Mouse (Mus musculus) CH12.LX (cell line): Measurements from ENCODE around the gene Defb19. TPM values are rescaled to one million over a fixed set of nuclear protein-coding genes. Genes with fewer than 3 reads are reported as not detected.

Experiments used
- DNase-seq: peaks from one replicate; pipeline ENCODE4 v3.0.0-alpha.2; 2013; ENCODE audit errors: extremely low read depth
- H3K27ac ChIP-seq: 2 replicates; pipeline ENCODE4 v1.5.1; 2012; ENCODE audit warnings: low read depth, mild to moderate bottlenecking, control low read depth, moderate library complexity; ENCODE audit not compliant: insufficient read depth
- H3K27me3 ChIP-seq: replicated peaks from 2 replicates; pipeline ENCODE3; 2012; ENCODE audit warnings: inconsistent platforms
- H3K36me3 ChIP-seq, 2 experiments: replicated peaks in 1 of 2; 2 replicates each; pipeline versions ENCODE3 to v1.6.1; 2012; ENCODE audit warnings: inconsistent platforms in 1 of 2, low read length in 1 of 2, mild to moderate bottlenecking in 1 of 2, mixed read lengths in 1 of 2, moderate library complexity in 1 of 2; ENCODE audit not compliant: control insufficient read depth in 1 of 2, insufficient read depth in 1 of 2
- H3K4me1 ChIP-seq, 2 experiments: 2 replicates each; pipeline ENCODE4 v1.6.1; 2012; ENCODE audit warnings: inconsistent platforms in 1 of 2, moderate library complexity in 1 of 2; ENCODE audit not compliant: insufficient read depth in 2 of 2, control insufficient read depth in 1 of 2
- H3K4me2 ChIP-seq: 2 replicates; pipeline ENCODE4 v1.6.1; 2012; ENCODE audit warnings: low read depth, mild to moderate bottlenecking, control low read depth; ENCODE audit not compliant: poor library complexity, insufficient read depth, severe bottlenecking
- H3K4me3 ChIP-seq, 3 experiments: fragments of 150-350 bp in 1 of 3; sonication (generic) in 1 of 3; replicated peaks in 1 of 3; 2 replicates each; pipeline versions ENCODE3 to v1.5.1; 2011 to 2012; ENCODE audit warnings: low read depth in 2 of 3, low read length in 2 of 3, mild to moderate bottlenecking in 2 of 3, moderate library complexity in 2 of 3, control low read depth in 1 of 3, improper control_type of control experiment in 1 of 3, inconsistent platforms in 1 of 3, mixed read lengths in 1 of 3; ENCODE audit not compliant: poor library complexity in 1 of 3
- H3K79me2 ChIP-seq: replicated peaks from 2 replicates; pipeline ENCODE4 v1.6.1; 2012; ENCODE audit warnings: mild to moderate bottlenecking, moderate library complexity; ENCODE audit not compliant: control insufficient read depth, poor library complexity, insufficient read depth, severe bottlenecking; ENCODE audit errors: extremely low read depth
- H3K9ac ChIP-seq: 2 replicates; pipeline ENCODE4 v1.6.1; 2012; ENCODE audit warnings: low read depth, mild to moderate bottlenecking, control low read depth, moderate library complexity; ENCODE audit not compliant: insufficient read depth
- H3K9me3 ChIP-seq: replicated peaks from 2 replicates; pipeline ENCODE3; 2012; ENCODE audit warnings: low read length, inconsistent platforms, mixed read lengths
- CHD1 ChIP-seq: IDR thresholded peaks from 2 replicates; pipeline ENCODE4 v1.6.1; 2012; ENCODE audit warnings: low read depth, low read length, improper control_type of control experiment, inconsistent platforms
- CHD2 ChIP-seq: IDR thresholded peaks from 2 replicates; pipeline ENCODE4 v1.6.1; 2011; ENCODE audit warnings: low read length, improper control_type of control experiment
- CTCF ChIP-seq, 2 experiments: IDR thresholded peaks in 1 of 2; conservative IDR thresholded peaks in 1 of 2; 2 replicates each; pipeline ENCODE4 v1.5.1; 2011 to 2012; ENCODE audit warnings: low read depth in 2 of 2, low read length in 2 of 2, improper control_type of control experiment in 1 of 2, inconsistent platforms in 1 of 2, mild to moderate bottlenecking in 1 of 2, moderate library complexity in 1 of 2
- E2F4 ChIP-seq: IDR thresholded peaks from 2 replicates; pipeline ENCODE4 v1.6.1; 2011; ENCODE audit warnings: low read depth, low read length, improper control_type of control experiment; ENCODE audit not compliant: insufficient replicate concordance
- ELF1 ChIP-seq: IDR thresholded peaks from 2 replicates; pipeline ENCODE4 v1.6.1; 2014; ENCODE audit warnings: low read depth, mild to moderate bottlenecking, inconsistent platforms, low read length, improper control_type of control experiment
- EP300 ChIP-seq: IDR thresholded peaks from 2 replicates; pipeline ENCODE4 v1.6.1; 2011; ENCODE audit warnings: low read length, improper control_type of control experiment
- GABPA ChIP-seq: IDR thresholded peaks from 2 replicates; pipeline ENCODE4 v1.6.1; 2012; ENCODE audit warnings: low read depth, low read length, improper control_type of control experiment, inconsistent platforms; ENCODE audit not compliant: insufficient replicate concordance
- HCFC1 ChIP-seq: IDR thresholded peaks from 2 replicates; pipeline ENCODE4 v1.6.1; 2012; ENCODE audit warnings: low read depth, mild to moderate bottlenecking, inconsistent platforms, low read length, improper control_type of control experiment
- JUN ChIP-seq: IDR thresholded peaks from 2 replicates; pipeline ENCODE4 v1.6.1; 2011; ENCODE audit warnings: low read depth, mild to moderate bottlenecking, low read length, improper control_type of control experiment, moderate library complexity; ENCODE audit not compliant: insufficient read depth
- KAT2A ChIP-seq: IDR thresholded peaks from 2 replicates; pipeline ENCODE4 v1.6.1; 2012; ENCODE audit warnings: low read length, improper control_type of control experiment, inconsistent platforms; ENCODE audit not compliant: insufficient replicate concordance
- MAFK ChIP-seq: IDR thresholded peaks from 2 replicates; pipeline ENCODE4 v1.6.1; 2011; ENCODE audit warnings: low read length, improper control_type of control experiment; ENCODE audit not compliant: insufficient replicate concordance
- MAX ChIP-seq: IDR thresholded peaks from 2 replicates; pipeline ENCODE4 v1.6.1; 2011; ENCODE audit warnings: low read length, improper control_type of control experiment
- MYC ChIP-seq: IDR thresholded peaks from 2 replicates; pipeline ENCODE4 v1.6.1; 2011; ENCODE audit warnings: low read depth, mild to moderate bottlenecking, improper control_type of control experiment, low read length
- NELFE ChIP-seq: IDR thresholded peaks from 2 replicates; pipeline ENCODE4 v1.6.1; 2011; ENCODE audit warnings: low read depth, low read length, improper control_type of control experiment
- NRF1 ChIP-seq: IDR thresholded peaks from 2 replicates; pipeline ENCODE4 v1.6.1; 2014; ENCODE audit warnings: low read depth, mild to moderate bottlenecking, inconsistent platforms, low read length, improper control_type of control experiment, moderate library complexity
- POLR2A ChIP-seq: IDR thresholded peaks from 2 replicates; pipeline ENCODE4 v1.6.1; 2011; ENCODE audit warnings: low read depth, mild to moderate bottlenecking, improper control_type of control experiment, low read length
- POLR2AphosphoS2 ChIP-seq: IDR thresholded peaks from 2 replicates; pipeline ENCODE4 v1.6.1; 2011; ENCODE audit warnings: low read depth, low read length, improper control_type of control experiment
- RAD21 ChIP-seq: IDR thresholded peaks from 2 replicates; pipeline ENCODE4 v1.6.1; 2011; ENCODE audit warnings: low read depth, mild to moderate bottlenecking, low read length, improper control_type of control experiment, moderate library complexity
- SIN3A ChIP-seq: IDR thresholded peaks from 2 replicates; pipeline ENCODE4 v1.6.1; 2012; ENCODE audit warnings: low read length, improper control_type of control experiment, inconsistent platforms
- SMC3 ChIP-seq: IDR thresholded peaks from 2 replicates; pipeline ENCODE4 v1.6.1; 2011; ENCODE audit warnings: low read depth, low read length, improper control_type of control experiment
- TBP ChIP-seq: conservative IDR thresholded peaks from 2 replicates; pipeline ENCODE4 v1.6.1; 2011; ENCODE audit warnings: low read depth, low read length, improper control_type of control experiment
- TCF12 ChIP-seq: IDR thresholded peaks from 2 replicates; pipeline ENCODE4 v1.6.1; 2014; ENCODE audit warnings: low read depth, mild to moderate bottlenecking, inconsistent platforms, low read length, improper control_type of control experiment
- UBTF ChIP-seq: IDR thresholded peaks from 2 replicates; pipeline ENCODE4 v1.6.1; 2012; ENCODE audit warnings: low read depth, mild to moderate bottlenecking, inconsistent platforms, low read length, improper control_type of control experiment, moderate library complexity
- USF2 ChIP-seq: conservative IDR thresholded peaks from 2 replicates; pipeline ENCODE4 v1.6.1; 2011; ENCODE audit warnings: low read depth, low read length, improper control_type of control experiment
- ZKSCAN1 ChIP-seq: IDR thresholded peaks from 2 replicates; pipeline ENCODE4 v1.6.1; 2012; ENCODE audit warnings: low read depth, inconsistent platforms, low read length, improper control_type of control experiment, borderline replicate concordance
- ZMIZ1 ChIP-seq: IDR thresholded peaks from 2 replicates; pipeline ENCODE4 v1.6.1; 2012; ENCODE audit warnings: low read depth, mild to moderate bottlenecking, inconsistent platforms, low read length, improper control_type of control experiment
- ZNF384 ChIP-seq: IDR thresholded peaks from 2 replicates; pipeline ENCODE4 v1.6.1; 2012; ENCODE audit warnings: low read depth, low read length, improper control_type of control experiment, inconsistent platforms
- dilution Hi-C: fragments of 300-500 bp; cut with MboI; formaldehyde crosslinking; loops from 2 replicates; pipeline ENCODE4 v1.14.3; 2020; ENCODE audit warnings: low sequenced_read_pairs; ENCODE audit not compliant: extremely low pct_unique_long_range_greater_than_20kb, extremely low pct_ligation_motif_present
- in situ Hi-C: fragments of 300-500 bp; cut with MboI; formaldehyde crosslinking; loops from 3 replicates; pipeline ENCODE4 v1.14.3; 2019; ENCODE audit warnings: low sequenced_read_pairs, low pct_ligation_motif_present, low pct_unique_long_range_greater_than_20kb, mixed read lengths
- polyA plus RNA-seq: library from polyadenylated mRNA; unstranded; fragments of >175 nt; gene quantifications from 2 replicates; pipeline ENCODE4 v1.2.1, GENCODE M21; 2012; ENCODE audit warnings: low read depth; ENCODE audit not compliant: insufficient read length
- total RNA-seq, 2 experiments: library from RNA; depleted of rRNA; stranded (reverse); fragments of 300-350 nt in 1 of 2; fragments of >200 nt in 1 of 2; gene quantifications; 2 replicates each; pipeline ENCODE4 v1.2.3; 2012 to 2014

Defb19 gene
- total and polyA plus RNA-seq, 3 experiments: not detected

DNA sequence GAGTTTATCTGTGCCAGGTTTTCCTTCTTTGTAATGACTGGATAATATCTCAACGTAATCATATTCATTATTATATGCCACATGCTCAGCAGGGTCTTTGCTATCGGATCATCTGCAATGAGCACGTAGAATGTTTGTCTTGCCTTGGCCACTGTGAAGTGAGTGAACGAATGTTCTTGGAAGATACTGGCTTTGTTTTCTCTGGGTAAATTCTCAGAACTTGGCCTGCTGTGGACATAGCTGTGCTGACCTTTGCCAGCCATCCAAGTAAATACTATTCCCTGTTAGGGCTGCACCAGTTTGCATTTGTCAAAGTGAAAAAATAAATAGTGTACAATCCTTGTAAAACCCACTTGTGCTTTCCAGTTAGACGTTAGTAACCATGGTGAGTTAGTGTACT, 32.0 kb downstream of the Defb19 start:
- H3K79me2 ChIP-seq: no peaks in the 10 kb centered on the region
- no peak overlapping the region for H3K9ac ChIP-seq
- DNase-seq: no peak
- no peaks in the 10 kb centered on the region for H3K4me1 ChIP-seq
- dilution Hi-C loops (no loop called here), in situ Hi-C loops (no loop called here)
- no peaks in the 10 kb centered on the region for H3K9me3 ChIP-seq
- H3K36me3 ChIP-seq: no peaks in the 10 kb centered on the region
- H3K27me3 ChIP-seq: peaks cover 1% of the 10 kb centered on the region
- TF ChIP-seq E2F4 (no peak), NELFE (no peak), KAT2A (no peak), USF2 (no peak), SIN3A (no peak), POLR2AphosphoS2 (no peak), EP300 (no peak), GABPA (no peak), UBTF (no peak), ZNF384 (no peak)
- no peak overlapping the region for H3K4me2 ChIP-seq
- no peak overlapping the region for H3K4me3 ChIP-seq
- H3K27ac ChIP-seq: no peak overlapping the region

DNA sequence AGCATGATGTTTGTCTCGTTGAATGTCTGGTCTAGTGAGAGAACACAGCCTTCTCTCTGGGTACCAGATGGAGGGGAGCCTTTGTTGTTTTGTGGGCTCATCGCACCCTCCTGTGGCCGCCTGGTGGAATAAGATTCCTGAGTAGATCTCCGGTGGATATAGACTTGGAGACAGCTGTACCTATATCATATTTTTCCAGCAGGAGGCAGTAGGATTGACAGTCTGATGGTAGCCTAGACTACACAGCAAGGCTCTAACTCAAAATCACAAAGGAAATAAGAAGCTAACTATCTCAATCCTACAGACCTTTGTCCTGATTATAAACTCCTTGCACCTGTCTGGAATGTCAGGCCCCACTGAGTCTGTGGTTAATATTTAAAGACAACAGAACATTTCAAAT, 35.4 kb downstream of the Defb19 start:
- Histone ChIP-seq H3K4me2 (no peak overlapping the region), H3K4me1 (no peaks in the 10 kb centered on the region), H3K4me3 (no peak overlapping the region), H3K27ac (no peak overlapping the region), H3K27me3 (peaks cover 3% of the 10 kb centered on the region), H3K9ac (no peak overlapping the region), H3K9me3 (peaks cover 4% of the 10 kb centered on the region), H3K36me3 (no peaks in the 10 kb centered on the region), H3K79me2 (no peaks in the 10 kb centered on the region)
- dilution Hi-C loops (no loop called here), in situ Hi-C loops (no loop called here)
- peak; percentile 24 for DNase-seq
- TF ChIP-seq MYC (no peak), CTCF (conservative IDR thresholded peaks at IDR 0.05 in 1 of 2, IDR thresholded peaks at IDR 0.05 in 1 of 2; ENCODE audit: low read depth in 2 of 2, low read length in 2 of 2) (peak in 1 of 2 experiments; percentile 80; a peak in 2 of 4 replicates), USF2 (no peak), SMC3 (peak; percentile 60), RAD21 (peak; percentile 69)

DNA sequence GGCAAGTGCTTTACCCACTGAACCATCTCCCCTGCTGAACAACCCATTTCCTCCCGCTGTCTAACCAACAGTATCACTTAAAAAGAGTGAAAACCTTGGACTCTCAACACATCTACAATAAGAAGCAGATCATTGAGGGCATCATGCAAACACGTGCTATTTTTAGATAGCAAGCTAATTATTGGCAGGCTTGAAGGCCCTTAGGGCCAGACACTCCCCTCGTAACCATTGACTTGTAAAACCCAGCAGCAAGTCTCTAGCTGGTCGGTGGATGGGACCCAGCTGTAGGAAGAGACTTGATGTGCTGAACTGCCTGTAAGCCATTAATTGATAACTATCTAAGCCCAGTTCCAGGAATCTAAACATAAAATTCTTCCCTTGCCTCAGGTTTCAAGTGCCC, 36.6 kb downstream of the Defb19 start:
- in situ Hi-C loops: no loop called here

More for the DNA sequence above, 36.6 kb downstream of the Defb19 start:
- Histone ChIP-seq H3K4me2 (no peak overlapping the region), H3K4me1 (no peaks in the 10 kb centered on the region), H3K9me3 (peaks cover 4% of the 10 kb centered on the region), H3K27ac (no peak overlapping the region), H3K4me3 (no peak overlapping the region), H3K9ac (no peak overlapping the region), H3K79me2 (no peaks in the 10 kb centered on the region), H3K36me3 (no peaks in the 10 kb centered on the region), H3K27me3 (peaks cover 3% of the 10 kb centered on the region)
- no peak for TF ChIP-seq ELF1
- no peak for TF ChIP-seq MYC
- TF ChIP-seq ZKSCAN1: no peak
- TF ChIP-seq MAFK: no peak
- no peak for TF ChIP-seq MAX
- TF ChIP-seq TBP: no peak
- no peak for TF ChIP-seq HCFC1
- no peak for TF ChIP-seq UBTF
- TF ChIP-seq CHD1: no peak
- TF ChIP-seq NRF1: no peak
- no peak for TF ChIP-seq ZMIZ1
- TF ChIP-seq TCF12: no peak
- TF ChIP-seq POLR2A: no peak
- no peak for TF ChIP-seq ZNF384
- no peak for TF ChIP-seq CHD2
- no peak for TF ChIP-seq JUN
- no peak for TF ChIP-seq E2F4
- DNase-seq: no peak
- dilution Hi-C loops: no loop called here
